Mouse (Mus musculus): ENCODE measurements around the gene Nt5c3b.

DNA sequence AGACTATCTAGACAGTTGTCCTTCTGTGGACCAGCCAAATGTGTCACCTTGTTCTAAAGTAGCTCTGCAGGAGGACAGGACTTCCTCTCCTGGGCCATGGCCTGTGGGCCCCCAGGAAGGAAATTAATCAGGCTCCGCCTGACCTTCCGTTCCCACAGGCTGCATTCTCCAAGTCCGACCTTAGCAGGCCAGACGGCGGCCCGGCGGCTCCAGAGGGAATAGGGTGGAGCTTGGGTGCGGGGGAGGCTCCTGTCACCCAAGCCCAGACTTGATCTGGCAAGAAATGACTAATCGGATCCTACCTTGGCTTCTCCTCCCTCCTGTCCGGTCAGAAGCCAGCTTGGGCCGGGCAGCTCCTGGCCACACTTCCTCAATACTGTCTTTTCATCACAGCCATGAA is 46.4 kb downstream of the Nt5c3b start:
- TF ChIP-seq ZC3H11A (IDR thresholded peaks at IDR 0.05; ENCODE audit: borderline replicate concordance, low read depth, low read length) (no peak), ZNF384 (IDR thresholded peaks at IDR 0.05; ENCODE audit: low read depth, low read length) (no peak), CHD2 (IDR thresholded peaks at IDR 0.05; ENCODE audit: low read depth, low read length) (no peak), HCFC1 (IDR thresholded peaks at IDR 0.05; ENCODE audit: borderline replicate concordance, insufficient read depth, low read length) (no peak)
